Mouse (Mus musculus): ENCODE measurements around the gene Pex7.

GRCm38 (mm10) chr10:19904077-19904820 lies 3.2 kb downstream of the Pex7 start:
- TF ChIP-seq POLR2A (IDR thresholded peaks at IDR 0.05; ENCODE audit: borderline replicate concordance, low read depth, low read length) (no peak), CTCF (IDR thresholded peaks at IDR 0.05; ENCODE audit: low read depth, low read length) (no peak)
